Mouse (Mus musculus): ENCODE results near the gene Ano10. TPM values are rescaled to one million over a fixed set of nuclear protein-coding genes. Genes with fewer than 3 reads are reported as not detected.

Gene Ano10
- polyA plus RNA-seq, 1 experiment from 2014 or later: 31.4 TPM

DNA sequence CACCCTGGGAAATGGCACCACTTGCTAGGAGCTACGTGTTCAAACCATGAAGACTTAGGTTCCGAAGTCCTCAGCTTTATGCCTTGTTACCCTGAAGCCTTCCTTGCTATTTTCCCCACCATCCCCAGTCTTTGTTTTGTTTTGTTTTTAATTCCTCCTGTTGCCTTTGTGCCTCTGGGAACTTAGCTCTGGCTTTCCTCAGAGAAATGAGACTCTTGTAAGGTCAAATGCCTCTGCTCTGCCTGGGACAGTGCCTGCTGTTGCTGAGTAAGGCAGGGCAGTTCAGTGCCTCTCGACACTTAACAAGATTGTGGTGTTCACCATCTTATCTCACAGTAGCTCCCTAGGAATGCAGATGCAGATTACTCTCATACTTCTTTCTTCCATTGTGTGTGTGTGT lies 140.8 kb downstream of the Ano10 start:
- Histone ChIP-seq H3K4me1 (peaks cover 29% of the 10 kb centered on the region), H3K4me3 (no peak overlapping the region), H3K27ac (no peak overlapping the region), H3K27me3 (ENCODE audit: insufficient read depth, poor library complexity, severe bottlenecking) (no peaks in the 10 kb centered on the region), H3K36me3 (peaks cover 35% of the 10 kb centered on the region), H3K9me3 (no peaks in the 10 kb centered on the region)
- WGBS: 71% methylated on average over 3 of the region's 3 CpGs
- DNase-seq (ENCODE audit: low spot score): no peak

DNA sequence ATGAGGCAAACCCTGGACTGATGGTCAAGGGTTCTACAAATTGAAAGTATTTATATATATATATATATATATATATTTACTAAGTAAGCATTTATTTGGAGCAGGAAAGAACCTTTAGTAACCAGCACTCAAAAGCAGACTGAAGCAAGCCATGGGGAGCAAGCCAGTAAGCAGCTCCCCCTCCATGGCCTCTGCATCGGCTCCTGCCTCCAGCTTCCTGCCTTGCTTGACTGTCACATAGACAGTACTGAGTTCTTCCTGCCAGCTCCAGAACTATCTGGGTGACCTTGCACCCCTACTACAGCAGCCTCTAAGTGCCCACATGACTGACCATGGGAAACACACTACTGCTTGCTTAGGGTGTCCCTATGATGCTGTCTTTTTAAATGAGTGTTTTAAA lies 141.7 kb downstream of the Ano10 start:
- Histone ChIP-seq H3K4me3 (no peak overlapping the region), H3K36me3 (peaks cover 27% of the 10 kb centered on the region), H3K27ac (no peak overlapping the region), H3K4me1 (peaks cover 22% of the 10 kb centered on the region), H3K9me3 (no peaks in the 10 kb centered on the region), H3K27me3 (ENCODE audit: insufficient read depth, poor library complexity, severe bottlenecking) (no peaks in the 10 kb centered on the region)
- 70% methylated on average over 1 of the region's 1 CpGs for WGBS
- no peak for DNase-seq (ENCODE audit: low spot score)

DNA sequence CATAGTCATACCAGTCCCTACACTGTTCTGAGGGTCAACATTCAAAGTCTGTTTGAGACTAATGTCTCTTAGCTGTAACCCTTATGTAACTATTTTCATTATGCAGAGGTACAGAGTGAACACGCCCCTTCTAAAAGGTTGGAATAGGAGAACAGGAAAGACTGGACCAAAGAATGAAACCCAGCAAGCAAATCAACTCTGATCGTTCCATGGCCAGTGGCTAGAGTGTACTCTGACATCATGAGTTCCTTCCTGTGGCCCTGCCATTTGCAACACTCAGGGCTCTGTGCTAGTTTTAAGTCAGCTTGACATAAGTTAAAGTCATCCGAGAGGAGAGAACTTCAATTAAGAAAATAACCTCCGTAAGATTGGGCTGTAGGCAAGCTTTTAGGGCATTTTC lies 142.2 kb downstream of the Ano10 start:
- Histone ChIP-seq H3K27ac (no peak overlapping the region), H3K27me3 (ENCODE audit: insufficient read depth, poor library complexity, severe bottlenecking) (no peaks in the 10 kb centered on the region), H3K4me1 (peaks cover 18% of the 10 kb centered on the region), H3K9me3 (no peaks in the 10 kb centered on the region), H3K36me3 (peaks cover 24% of the 10 kb centered on the region), H3K4me3 (no peak overlapping the region)
- no peak for DNase-seq (ENCODE audit: low spot score)
- 86% methylated on average over 4 of the region's 4 CpGs for WGBS

DNA sequence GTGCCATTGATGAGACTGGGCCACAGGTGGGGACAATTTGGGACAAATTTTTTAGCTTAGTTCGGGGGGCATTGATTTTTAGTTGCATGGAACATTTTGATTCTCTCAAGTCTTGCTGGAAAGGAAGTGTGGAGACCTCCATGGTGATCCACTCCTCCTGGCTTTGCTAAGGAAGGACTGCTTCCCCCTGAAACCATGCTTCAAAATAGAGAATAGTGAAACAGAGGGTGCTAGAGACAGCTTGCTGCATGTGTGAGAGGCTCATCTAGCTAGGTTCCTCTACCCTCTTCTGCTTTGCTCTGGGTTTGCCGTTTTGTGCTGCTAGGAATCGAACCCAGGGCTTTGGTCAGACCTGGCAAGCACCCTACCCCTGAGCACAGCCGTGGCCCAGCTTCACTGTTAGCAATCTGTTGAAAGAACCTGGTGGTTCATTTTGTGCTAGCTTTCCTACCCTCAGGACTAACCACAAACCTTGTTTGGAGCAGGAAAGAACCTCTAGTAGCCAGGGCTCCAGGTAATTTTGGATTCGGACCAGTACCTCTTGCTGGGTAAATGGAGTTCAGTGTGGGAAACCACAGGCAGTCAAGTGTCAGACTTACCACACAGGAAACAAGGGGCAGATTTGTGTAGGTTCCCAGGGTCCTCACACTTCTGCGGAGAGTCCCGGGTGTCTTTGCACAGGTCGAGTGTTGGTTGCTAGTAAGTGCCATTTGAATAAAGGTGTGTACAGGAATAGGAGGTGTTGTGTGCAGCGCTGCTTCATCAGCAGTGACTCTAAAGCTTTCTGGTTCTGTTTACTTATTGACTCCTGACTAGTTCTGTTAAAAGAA lies 144.0 kb downstream of the Ano10 start:
- Histone ChIP-seq H3K27me3 (ENCODE audit: insufficient read depth, poor library complexity, severe bottlenecking) (no peaks in the 10 kb centered on the region), H3K4me1 (peaks cover 25% of the 10 kb centered on the region), H3K36me3 (peaks cover 15% of the 10 kb centered on the region), H3K27ac (no peak overlapping the region), H3K9me3 (no peaks in the 10 kb centered on the region), H3K4me3 (no peak overlapping the region)
- no peak for DNase-seq (ENCODE audit: low spot score)
- 87% methylated on average over 9 of the region's 9 CpGs for WGBS

DNA sequence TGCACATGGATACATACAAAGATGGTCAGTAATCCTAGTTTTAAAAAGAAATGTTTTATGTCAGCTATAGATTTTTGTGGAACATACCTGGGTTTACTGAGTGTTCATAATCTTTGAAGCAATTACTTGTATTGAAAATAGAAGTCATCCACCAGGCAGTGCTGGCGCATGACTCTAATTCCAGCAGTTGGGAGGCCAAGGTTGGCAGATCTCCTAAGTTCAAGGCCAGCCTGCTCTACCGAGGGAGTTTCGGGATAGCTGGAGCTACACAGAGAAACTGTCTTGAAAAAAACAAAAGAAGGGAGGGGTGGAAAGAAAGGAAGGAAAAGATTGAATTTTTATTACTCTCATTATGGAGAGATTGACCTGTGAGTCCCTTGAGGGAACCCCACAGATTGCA lies 145.9 kb downstream of the Ano10 start:
- H3K9me3 ChIP-seq: no peaks in the 10 kb centered on the region
- H3K4me1 ChIP-seq: peaks cover 18% of the 10 kb centered on the region
- 91% methylated on average over 3 of the region's 3 CpGs for WGBS
- peaks cover 31% of the 10 kb centered on the region for H3K36me3 ChIP-seq
- no peaks in the 10 kb centered on the region for H3K27me3 ChIP-seq (ENCODE audit: insufficient read depth, poor library complexity, severe bottlenecking)
- DNase-seq (ENCODE audit: low spot score): no peak
- no peak overlapping the region for H3K27ac ChIP-seq
- no peak overlapping the region for H3K4me3 ChIP-seq

DNA sequence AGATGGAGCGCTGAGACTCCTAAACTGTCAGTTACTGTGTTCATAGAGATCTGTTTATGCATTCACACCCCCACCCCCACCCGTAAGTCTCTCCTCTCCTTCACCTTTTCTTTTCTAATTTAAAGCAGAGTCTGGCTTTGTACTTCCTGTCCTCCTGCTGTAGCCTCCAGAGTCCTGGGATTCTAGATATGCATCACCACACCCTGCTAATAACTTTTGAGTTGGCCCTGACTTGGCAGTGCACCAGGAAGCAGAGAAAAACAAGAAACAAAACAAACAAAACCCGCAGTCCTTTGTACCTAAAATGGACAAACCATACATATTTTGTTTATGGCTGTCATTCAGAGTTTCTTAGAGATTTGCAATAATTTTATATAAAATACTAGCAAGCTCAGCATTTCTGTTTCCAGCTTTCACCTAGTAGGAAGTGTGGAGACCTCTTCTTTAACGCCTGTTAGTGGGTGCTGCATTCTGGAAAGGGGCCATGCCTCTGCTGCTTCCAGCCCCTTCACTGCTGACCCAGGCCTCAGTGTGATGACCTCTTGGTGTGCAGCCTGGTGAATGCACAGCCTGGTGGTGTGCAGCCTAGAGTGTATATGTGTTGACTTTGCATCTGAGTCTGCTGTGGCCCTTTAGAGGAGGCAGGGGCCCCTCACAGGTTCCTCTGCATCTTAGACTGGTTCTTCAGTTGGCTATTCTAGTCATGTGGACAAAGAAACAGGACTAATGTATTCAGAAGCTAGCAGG lies 147.9 kb downstream of the Ano10 start:
- WGBS: 82% methylated on average over 4 of the region's 4 CpGs
- Histone ChIP-seq H3K9me3 (no peaks in the 10 kb centered on the region), H3K4me1 (peaks cover 24% of the 10 kb centered on the region; the same call in 1 of the 2 replicates), H3K4me3 (no peak overlapping the region), H3K27ac (no peak overlapping the region), H3K36me3 (peaks cover 28% of the 10 kb centered on the region), H3K27me3 (ENCODE audit: insufficient read depth, poor library complexity, severe bottlenecking) (no peaks in the 10 kb centered on the region)
- DNase-seq (ENCODE audit: low spot score): no peak

DNA sequence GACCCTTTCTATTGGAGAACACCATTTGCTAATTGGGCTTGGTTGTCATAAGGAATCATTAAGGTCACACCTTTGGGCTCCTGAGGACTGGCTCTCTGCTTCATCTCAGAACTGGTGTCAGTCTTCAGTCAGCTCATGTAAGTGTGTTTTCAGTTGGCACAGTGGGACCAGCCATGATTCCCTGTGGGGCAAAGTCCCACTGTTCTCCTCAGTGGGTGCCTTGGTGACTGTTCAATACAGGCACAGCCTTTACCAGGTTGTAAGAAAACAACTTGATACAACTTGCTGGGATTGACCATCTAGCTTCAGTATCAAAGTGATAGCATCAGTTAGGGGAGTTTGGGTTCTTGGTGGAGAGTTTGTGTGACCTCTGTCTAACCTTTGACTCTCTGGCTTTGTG lies 148.5 kb downstream of the Ano10 start:
- no peaks in the 10 kb centered on the region for H3K27me3 ChIP-seq (ENCODE audit: insufficient read depth, poor library complexity, severe bottlenecking)
- DNase-seq (ENCODE audit: low spot score): no peak
- H3K4me3 ChIP-seq: no peak overlapping the region

DNA sequence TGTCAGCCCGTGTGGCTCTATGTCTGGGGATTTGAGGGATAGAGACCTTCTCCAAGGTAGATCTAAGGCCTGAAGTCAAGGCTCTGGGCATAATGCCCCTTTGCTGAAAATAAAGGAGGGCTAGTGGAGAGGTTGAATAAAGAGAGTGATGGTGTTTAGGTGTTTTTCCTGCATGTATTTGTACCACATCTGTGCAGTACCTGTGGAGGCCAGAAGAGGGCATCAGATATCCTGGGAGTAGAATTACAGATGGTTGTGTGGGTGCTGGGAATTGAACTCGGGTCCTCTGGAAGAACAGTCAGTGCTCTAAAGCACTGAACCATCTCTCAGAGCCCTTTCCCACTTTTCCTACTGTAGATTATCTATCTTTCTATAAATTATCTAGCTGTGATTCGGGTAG lies 149.4 kb downstream of the Ano10 start:
- WGBS: 92% methylated on average over 3 of the region's 3 CpGs
- no peaks in the 10 kb centered on the region for H3K27me3 ChIP-seq (ENCODE audit: insufficient read depth, poor library complexity, severe bottlenecking)

More for the DNA sequence above, 148.5 kb downstream of the Ano10 start:
- peaks cover 28% of the 10 kb centered on the region for H3K36me3 ChIP-seq
- H3K4me1 ChIP-seq: peaks cover 24% of the 10 kb centered on the region
- no peak overlapping the region for H3K27ac ChIP-seq
- no peaks in the 10 kb centered on the region for H3K9me3 ChIP-seq

DNA sequence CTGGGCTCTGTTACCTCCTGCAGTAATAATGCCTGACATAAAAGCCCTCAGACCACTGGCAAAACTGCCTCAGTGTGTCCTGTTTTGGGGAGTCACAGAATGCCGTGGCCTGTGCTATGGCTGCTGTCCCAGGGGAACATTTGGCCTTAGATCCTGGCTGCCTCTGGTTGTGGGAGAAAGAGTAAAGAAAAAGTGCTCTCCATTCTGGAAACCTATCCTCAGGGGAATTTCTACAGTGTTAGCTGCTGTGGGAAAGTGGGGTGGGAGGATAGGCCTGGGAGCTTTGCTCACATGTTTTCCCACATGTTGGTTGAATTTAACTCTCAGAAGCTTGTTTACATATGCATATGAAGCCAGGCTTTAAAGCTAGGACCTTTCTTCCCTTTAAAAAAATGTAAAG lies 151.0 kb downstream of the Ano10 start:
- 71% methylated on average over 1 of the region's 1 CpGs for WGBS
- H3K27ac ChIP-seq: no peak overlapping the region

More for the DNA sequence above, 149.4 kb downstream of the Ano10 start:
- peaks cover 31% of the 10 kb centered on the region for H3K4me1 ChIP-seq
- no peak for DNase-seq (ENCODE audit: low spot score)
- no peak overlapping the region for H3K27ac ChIP-seq
- H3K4me3 ChIP-seq: no peak overlapping the region
- peaks cover 28% of the 10 kb centered on the region for H3K36me3 ChIP-seq
- H3K9me3 ChIP-seq: no peaks in the 10 kb centered on the region

DNA sequence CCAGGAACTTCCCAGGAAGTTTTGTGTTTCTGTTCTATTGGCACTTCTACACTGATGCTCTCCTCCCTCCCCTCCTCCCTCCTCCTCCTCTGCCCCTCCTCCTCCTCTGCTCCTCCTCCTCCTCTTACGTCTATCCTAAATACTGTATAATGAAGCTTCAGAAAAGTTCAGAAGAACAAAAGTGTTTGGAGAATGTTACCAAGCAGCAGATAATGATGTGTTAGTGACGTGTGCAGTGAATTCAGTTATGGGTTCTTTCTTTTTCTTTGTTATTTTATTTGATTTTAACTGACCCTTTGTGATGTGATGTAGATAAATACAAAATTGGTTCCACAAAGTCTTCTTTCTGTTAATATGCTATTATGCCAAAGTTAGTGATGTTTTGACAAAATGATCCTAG lies 155.0 kb downstream of the Ano10 start:
- H3K9me3 ChIP-seq: no peaks in the 10 kb centered on the region
- H3K4me1 ChIP-seq: peaks cover 40% of the 10 kb centered on the region
- no peak overlapping the region for H3K4me3 ChIP-seq
- peaks cover 23% of the 10 kb centered on the region for H3K36me3 ChIP-seq
- DNase-seq (ENCODE audit: low spot score): peak; percentile 35
- 45% methylated on average over 2 of the region's 2 CpGs for WGBS
- H3K27ac ChIP-seq: no peak overlapping the region
- H3K27me3 ChIP-seq (ENCODE audit: insufficient read depth, poor library complexity, severe bottlenecking): no peaks in the 10 kb centered on the region

More for the DNA sequence above, 151.0 kb downstream of the Ano10 start:
- Histone ChIP-seq H3K9me3 (no peaks in the 10 kb centered on the region), H3K36me3 (peaks cover 28% of the 10 kb centered on the region), H3K4me3 (no peak overlapping the region), H3K4me1 (peaks cover 38% of the 10 kb centered on the region), H3K27me3 (ENCODE audit: insufficient read depth, poor library complexity, severe bottlenecking) (no peaks in the 10 kb centered on the region)
- no peak for DNase-seq (ENCODE audit: low spot score)

DNA sequence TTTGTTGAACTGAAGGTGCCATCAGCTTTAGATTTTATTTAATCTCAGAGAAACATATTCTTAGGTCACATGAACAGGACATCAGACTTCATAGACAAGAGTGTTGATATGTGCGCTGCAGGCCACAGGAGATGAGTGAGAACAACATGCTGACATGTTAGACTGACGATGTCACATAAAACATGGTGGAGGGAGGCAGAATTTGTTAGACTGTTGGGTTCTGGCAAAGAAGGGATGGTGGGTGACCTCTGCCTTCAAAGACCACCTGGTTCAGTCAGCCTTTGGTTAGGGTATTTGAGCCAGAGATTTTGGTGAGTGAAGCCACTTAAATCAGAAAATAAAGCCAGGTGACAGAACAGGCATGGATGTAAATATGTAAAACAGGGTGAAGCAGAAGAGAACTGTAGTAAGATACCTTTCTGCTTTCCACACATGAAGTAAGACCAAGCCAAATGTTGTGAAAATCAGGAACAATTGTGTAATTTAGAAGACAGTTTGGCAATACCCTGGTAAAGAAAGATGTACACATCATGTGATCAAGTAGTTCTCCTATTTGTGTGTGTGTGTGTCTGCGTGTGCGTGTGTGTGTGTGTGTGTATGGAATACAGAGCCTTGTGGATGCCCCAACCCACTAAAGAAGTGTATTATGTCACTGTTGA lies 155.7 kb downstream of the Ano10 start:
- WGBS: 88% methylated on average over 4 of the region's 4 CpGs
- peaks cover 17% of the 10 kb centered on the region for H3K36me3 ChIP-seq
- no peak overlapping the region for H3K27ac ChIP-seq
- no peaks in the 10 kb centered on the region for H3K9me3 ChIP-seq
- H3K27me3 ChIP-seq (ENCODE audit: insufficient read depth, poor library complexity, severe bottlenecking): no peaks in the 10 kb centered on the region
- no peak overlapping the region for H3K4me3 ChIP-seq
- peak; percentile 60 for DNase-seq (ENCODE audit: low spot score)
- H3K4me1 ChIP-seq: peaks cover 40% of the 10 kb centered on the region

DNA sequence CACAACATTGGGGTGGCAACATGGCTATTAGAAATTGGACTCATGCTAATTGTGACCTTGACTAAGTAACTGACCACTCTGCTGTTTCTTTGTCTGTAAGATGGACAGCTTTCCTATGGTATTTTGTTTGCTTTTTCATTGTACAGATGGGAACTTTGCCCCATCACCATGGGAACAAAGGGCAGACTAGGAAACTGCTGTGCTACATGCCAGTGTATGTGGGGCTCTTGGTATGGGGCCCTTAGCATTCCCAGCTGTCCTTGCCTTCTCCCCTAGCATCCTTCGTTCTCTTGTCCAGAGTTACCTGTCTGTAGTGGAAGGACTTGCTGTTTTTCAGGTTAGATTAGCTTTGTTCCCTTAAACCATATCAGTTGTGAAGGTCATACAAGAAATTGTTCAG lies 156.3 kb downstream of the Ano10 start:
- DNase-seq (ENCODE audit: low spot score): peak; percentile 6
- Histone ChIP-seq H3K4me3 (no peak overlapping the region), H3K4me1 (peaks cover 37% of the 10 kb centered on the region), H3K27me3 (ENCODE audit: insufficient read depth, poor library complexity, severe bottlenecking) (no peaks in the 10 kb centered on the region), H3K27ac (no peak overlapping the region), H3K36me3 (peaks cover 14% of the 10 kb centered on the region), H3K9me3 (no peaks in the 10 kb centered on the region)
- 79% methylated on average over 1 of the region's 1 CpGs for WGBS

DNA sequence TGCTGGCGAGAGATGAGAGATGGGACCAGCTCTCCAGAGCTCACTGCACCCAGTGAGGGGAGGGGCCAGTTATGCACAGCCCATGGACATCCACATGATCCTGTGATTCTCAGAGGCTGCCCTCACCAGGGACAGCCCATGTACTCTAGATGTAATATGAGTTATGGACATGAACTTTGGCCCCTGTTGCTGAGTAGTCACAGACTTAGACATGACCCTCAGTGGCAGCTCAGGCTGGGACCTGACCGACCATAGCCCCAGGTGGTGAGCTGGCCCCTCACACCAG lies 158.4 kb downstream of the Ano10 start:
- H3K27me3 ChIP-seq (ENCODE audit: insufficient read depth, poor library complexity, severe bottlenecking): no peaks in the 10 kb centered on the region
- H3K27ac ChIP-seq: no peak overlapping the region
- no peak overlapping the region for H3K4me3 ChIP-seq
- WGBS: 71% methylated on average over 2 of the region's 2 CpGs
- peak; percentile 67 for DNase-seq (ENCODE audit: low spot score)
- no peaks in the 10 kb centered on the region for H3K9me3 ChIP-seq
- H3K4me1 ChIP-seq: peaks cover 32% of the 10 kb centered on the region
- peaks cover 15% of the 10 kb centered on the region for H3K36me3 ChIP-seq
